Mouse (Mus musculus) urinary bladder, postnatal 4 days (tissue): ENCODE data around the gene Gm11444.

Experiments
- DNase-seq, 2 experiments: peaks; one replicate each; pipeline ENCODE4 v3.0.0; 2021 to 2022; ENCODE audit warnings: low spot score in 2 of 2

Gm11444 gene

GRCm38 (mm10) chr11:85835753-85836522 is 14.2 kb downstream of the Gm11444 start:
- no peak for DNase-seq

- no peak for DNase-seq
Observed at GRCm38 (mm10) chr11:85835001-85835752, 15.0 kb downstream of the Gm11444 start.

- no peak for DNase-seq
Observed at GRCm38 (mm10) chr11:85834386-85834931, 15.7 kb downstream of the Gm11444 start.

GRCm38 (mm10) chr11:85833761-85834385 is 16.3 kb downstream of the Gm11444 start:
- no peak for DNase-seq

GRCm38 (mm10) chr11:85833081-85833521 is 17.0 kb downstream of the Gm11444 start:
- DNase-seq, result no peak

GRCm38 (mm10) chr11:85832231-85832924 is 17.8 kb downstream of the Gm11444 start, which contains the start of gene Tbx2:
Tbx2 (plus strand) TSS chr11:85832551.
- peak; percentile 84 to 93 for DNase-seq

GRCm38 (mm10) chr11:85831656-85832230 is 18.4 kb downstream of the Gm11444 start:
- no peak for DNase-seq

GRCm38 (mm10) chr11:85830901-85831341 is 19.2 kb downstream of the Gm11444 start:
- peak in 1 of 2 experiments; percentile 53 for DNase-seq

GRCm38 (mm10) chr11:85829520-85830440 is 20.4 kb downstream of the Gm11444 start:
- DNase-seq, result no peak

- no peak for DNase-seq
Observed at GRCm38 (mm10) chr11:85828691-85829519, 21.2 kb downstream of the Gm11444 start.

- no peak for DNase-seq
Observed at GRCm38 (mm10) chr11:85827342-85827741, 22.8 kb downstream of the Gm11444 start.

- DNase-seq, result no peak
Observed at GRCm38 (mm10) chr11:85825823-85826222, 24.3 kb downstream of the Gm11444 start.

- DNase-seq, result no peak
Observed at GRCm38 (mm10) chr11:85825031-85825430, 25.1 kb downstream of the Gm11444 start.

GRCm38 (mm10) chr11:85823794-85824193 is 26.3 kb downstream of the Gm11444 start:
- DNase-seq, result no peak

GRCm38 (mm10) chr11:85823181-85823580 is 27.0 kb downstream of the Gm11444 start:
- DNase-seq, result peak; percentile 79 to 90

GRCm38 (mm10) chr11:85821659-85822058 is 28.5 kb downstream of the Gm11444 start:
- no peak for DNase-seq

- no peak for DNase-seq
Observed at GRCm38 (mm10) chr11:85820959-85821358, 29.2 kb downstream of the Gm11444 start.

- DNase-seq, result no peak
Observed at GRCm38 (mm10) chr11:85818401-85818800, 31.7 kb downstream of the Gm11444 start.

- DNase-seq, result no peak
Observed at GRCm38 (mm10) chr11:85816471-85816870, 33.7 kb downstream of the Gm11444 start.
